Mouse (Mus musculus) frontal cortex, postnatal 25 days (tissue): ENCODE measurements around the gene Apbb1ip.

ENCODE experiments used
- DNase-seq, 2 experiments: peaks; one replicate each; pipeline ENCODE4 v3.0.0; 2022; ENCODE audit warnings: low spot score in 2 of 2

Gene Apbb1ip

DNA sequence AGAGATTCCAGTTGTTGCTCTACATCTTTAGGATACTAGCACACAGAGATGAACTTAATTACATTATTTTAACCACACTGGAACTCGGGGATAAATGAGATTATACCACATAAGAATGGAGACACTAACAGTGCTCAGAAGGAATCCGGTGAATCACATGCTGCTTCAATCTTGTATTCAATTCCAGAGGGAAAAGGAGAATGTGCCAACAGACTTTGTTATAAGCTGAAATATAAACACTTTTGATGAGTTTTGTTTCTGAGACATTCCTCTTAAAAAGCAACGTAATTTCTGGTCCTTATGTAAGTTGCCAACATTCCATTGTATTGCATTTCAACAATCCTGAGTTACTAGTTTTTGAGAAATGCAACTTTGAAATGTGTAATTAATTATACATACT lies 1.8 kb downstream of the Apbb1ip start:
- no peak for DNase-seq

DNA sequence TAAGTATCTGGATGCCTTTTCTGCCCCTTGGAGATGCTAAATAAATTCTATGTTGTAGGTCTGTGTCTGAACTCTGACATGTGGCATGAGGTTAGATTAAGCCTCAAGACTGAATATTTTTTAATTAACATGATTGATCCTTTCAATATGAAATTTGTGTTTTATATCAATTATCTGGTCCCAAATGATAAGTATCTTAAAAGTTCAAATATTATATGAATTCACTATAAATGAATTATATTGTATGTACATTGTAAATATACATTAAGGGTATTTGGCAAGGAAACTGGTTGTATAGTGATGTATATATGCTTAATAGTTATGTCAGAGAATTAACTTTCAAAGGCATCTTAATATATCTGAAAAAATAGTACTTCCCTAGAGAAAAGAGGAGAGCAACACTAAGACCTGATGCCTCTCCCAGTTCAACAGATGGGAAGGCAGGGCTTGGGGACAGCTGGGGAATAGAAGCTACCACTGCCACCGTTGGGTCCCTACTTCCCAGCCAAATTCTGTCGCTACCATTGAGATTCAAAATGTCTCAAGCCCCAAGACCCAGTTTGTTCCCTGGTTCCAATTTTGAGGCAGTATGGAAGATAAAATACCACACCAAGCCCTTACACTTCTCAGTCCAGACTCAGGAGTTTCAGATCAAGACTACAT lies 2.8 kb downstream of the Apbb1ip start:
- no peak for DNase-seq

DNA sequence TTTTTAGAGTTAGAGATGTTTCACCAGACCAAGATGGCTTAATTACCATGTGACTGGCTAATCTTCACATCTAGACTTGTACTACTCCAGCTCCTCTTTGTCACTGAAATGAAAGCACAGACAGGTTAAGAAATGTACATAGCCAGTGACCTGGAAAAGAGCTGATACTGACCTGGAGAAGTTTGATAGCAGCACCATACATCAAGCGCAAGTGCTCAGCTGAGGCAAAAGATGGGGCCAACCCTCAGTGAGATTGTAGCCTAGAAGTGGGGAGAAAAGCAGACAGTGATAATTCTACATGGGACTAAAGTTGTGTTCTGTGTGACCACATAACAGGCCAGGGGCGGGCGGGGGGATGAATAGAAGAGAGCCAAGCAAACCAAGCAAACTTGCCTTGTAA lies 3.9 kb downstream of the Apbb1ip start:
- DNase-seq, result no peak

DNA sequence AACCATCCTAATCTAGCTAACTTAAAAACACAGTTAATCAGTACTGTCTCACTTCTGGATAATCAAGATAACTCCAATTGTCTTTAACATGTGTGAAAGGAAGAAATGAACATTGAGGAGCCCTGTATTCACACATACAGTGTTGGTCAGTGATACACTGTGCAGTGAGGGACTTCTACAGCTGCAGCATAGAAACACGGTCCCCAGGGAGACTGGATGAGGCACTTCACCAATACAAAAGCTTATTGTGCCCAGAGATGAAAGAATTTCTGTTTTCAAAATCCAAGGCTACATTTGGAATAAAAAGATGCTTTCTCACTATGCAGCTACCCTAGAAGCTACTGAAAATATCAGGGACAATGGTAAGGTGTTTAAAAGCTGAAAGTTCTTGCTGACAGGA lies 7.0 kb downstream of the Apbb1ip start:
- no peak for DNase-seq

DNA sequence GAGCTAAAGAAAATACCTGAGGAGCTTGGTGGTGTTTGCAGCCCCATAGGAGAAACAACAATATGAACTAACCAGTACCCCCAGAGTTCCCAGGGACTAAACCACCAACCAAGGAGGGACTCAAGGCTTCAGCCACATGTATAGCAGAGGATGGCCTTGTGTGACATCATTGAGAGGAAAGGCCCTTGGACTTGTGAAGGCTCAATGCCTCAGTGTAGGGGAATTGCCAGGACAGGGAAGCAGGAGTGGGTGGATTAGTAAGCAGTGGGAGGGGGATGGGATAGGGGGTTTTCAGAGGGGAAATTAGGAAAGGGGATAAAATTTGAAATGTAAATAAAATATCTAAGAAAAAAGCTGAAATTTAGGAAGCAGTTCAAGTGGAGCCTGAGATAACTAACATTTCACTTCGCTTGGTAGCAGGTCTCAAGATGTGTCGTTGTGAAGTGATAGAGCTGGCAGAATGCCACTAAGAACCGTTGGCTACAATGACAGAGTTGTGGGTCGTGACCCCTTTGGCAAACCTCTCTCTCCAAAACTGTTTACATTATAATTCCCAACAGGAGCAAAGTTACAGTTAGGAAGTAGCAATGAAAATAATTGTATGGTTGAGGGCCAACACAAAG lies 7.6 kb downstream of the Apbb1ip start:
- no peak for DNase-seq

DNA sequence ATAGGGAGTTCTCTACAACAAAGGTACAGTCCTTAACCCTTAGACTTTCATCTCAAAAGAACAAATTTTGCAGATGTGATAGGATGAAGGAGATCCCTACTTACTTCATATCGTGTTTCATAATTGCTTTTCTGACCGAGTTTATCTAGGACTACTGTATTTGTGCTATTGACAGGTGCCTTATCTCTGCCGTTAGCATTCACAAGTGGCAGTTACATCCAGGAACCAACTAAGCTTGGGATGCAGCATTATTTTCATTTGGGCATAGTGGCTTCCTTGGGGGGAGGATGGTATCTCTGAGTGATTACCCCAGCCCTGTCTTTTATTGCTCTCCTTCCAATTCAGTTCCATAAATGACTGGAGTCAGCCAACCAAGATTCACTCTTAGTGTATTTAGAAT lies 8.2 kb downstream of the Apbb1ip start:
- DNase-seq, result no peak

DNA sequence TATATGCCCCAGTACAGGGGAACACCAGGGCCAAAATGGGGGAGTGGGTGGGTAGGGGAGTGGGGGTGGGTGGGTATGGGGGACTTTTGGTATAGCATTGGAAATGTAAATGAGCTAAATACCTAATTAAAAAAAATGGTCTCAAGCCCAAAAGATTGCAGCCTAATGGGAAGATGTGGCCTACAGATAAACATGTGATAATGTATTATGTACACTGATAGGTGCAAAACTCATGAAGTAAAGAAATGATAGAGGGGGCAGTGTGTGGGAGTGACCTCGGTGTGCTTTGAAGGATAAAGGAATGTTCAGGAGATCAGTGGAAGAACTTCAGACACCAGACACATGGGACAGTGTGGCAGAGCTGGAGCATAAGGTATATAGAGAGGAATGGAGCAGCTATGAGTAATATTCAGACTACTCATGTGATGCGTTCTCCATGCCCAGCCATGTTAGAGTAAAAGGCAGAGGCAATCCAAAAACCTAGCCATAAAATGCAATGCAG lies 9.3 kb downstream of the Apbb1ip start:
- no peak for DNase-seq

DNA sequence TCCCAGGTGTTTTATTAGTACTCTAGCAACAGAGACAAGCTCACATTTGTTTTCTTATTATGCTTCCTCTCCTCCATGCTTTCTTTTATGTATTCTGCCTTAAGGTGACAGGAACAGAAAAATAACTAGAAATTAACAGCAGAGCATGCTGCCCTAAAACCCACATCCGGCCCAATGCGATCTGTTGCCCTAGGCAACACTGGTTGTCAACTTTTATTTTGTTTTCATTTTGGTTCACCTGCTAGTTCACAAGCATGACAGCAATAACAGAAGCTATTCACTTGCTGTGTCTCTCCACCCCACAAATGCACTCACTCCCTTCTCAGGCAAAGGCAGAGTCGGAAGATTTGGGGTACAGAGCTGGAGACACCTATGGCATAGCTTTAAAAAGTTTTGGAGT lies 10.3 kb downstream of the Apbb1ip start:
- DNase-seq, result no peak

DNA sequence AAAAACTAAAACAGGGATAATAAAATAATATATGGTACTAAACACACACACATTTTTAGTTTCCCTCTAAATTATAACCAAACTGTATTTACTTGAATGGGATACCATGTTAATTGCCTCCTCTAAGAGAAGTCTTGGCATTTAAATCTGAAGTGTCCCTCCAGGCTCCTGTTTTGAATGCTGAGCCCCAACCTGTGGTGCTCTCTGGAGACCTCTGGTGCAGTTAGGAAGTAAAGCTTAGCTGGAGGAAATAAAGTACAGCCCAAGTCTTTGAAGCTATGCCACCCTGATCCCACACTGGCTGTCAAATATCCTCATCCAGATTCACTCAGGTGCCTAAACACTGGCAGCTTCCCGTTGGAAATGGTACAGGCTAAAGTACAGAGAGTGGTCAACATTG lies 10.9 kb downstream of the Apbb1ip start:
- DNase-seq, result no peak

DNA sequence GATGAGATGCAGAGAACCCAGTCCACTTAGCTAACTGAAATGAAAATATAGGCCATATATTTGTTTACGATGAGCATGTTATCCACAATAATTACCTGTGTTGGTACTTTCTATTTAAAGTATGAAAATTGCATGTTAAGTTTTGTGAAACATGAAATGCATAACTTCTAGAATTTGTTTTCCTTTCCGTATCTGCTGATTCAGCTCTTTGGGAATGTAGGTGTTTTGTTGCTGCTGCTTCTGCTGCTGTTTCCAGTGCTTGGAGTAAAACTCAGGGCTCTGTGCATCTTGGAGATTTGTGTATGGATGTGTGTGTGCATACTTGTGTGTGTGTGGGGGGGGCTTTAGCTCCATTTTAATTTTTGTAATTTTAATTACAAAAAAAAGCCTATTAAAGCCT lies 14.8 kb downstream of the Apbb1ip start:
- no peak for DNase-seq

DNA sequence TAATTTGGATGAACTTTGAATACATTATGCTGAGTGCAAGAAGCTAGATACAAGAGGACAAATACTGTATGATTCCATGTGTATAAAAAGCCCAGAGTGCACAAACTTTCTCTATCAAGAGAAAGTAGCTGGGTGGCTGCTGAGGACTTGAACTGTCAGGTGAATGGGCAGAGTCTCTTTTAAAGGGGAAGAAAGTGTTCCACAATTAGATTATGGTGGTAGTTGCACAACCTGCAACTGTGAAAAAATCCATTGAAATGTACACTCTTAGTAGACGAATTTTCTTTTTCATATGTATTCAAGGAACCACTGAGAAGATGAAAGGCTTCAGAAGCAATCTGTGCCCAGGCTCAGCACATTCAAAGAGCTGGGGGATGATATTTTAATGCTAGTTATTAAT lies 15.7 kb downstream of the Apbb1ip start:
- DNase-seq, result no peak

DNA sequence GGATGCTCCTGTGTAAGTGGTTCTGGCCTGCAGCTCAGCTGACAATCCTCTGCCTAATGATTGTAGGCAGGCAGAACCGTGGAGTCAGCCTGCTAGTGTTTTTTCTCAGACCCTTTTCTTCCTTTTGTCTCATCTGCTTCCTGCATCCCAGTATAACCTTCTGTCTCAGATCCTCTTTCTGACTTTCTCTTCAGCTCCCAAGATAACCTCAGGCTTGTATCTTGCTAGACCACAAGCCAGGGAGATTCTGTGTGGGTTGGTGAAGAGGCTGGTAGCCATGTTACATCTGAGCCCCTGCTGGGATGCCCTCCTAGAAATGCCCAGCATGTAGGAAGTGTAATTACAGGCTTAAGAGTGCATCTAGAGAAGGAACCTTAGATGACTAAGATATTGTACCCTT lies 16.5 kb downstream of the Apbb1ip start:
- DNase-seq, result no peak

DNA sequence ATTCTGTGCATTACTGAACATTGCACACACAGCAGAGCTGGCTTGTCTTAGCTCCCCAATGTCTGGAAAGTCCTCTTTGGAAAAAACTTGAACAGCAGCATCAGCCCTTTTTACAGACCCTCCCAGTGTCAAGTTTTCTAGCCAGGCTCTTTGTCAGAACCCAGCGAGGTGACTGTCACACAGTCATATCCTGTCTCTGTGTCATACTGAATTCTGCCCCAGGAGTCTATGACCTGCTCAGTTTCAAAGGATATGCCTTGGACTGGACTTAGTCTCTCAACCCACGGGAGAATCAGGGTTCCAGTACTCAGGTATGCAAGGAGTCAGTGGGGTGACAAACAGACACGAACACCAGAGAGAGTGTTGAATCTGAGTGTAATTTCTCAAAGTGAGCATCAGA lies 21.2 kb downstream of the Apbb1ip start:
- no peak for DNase-seq

DNA sequence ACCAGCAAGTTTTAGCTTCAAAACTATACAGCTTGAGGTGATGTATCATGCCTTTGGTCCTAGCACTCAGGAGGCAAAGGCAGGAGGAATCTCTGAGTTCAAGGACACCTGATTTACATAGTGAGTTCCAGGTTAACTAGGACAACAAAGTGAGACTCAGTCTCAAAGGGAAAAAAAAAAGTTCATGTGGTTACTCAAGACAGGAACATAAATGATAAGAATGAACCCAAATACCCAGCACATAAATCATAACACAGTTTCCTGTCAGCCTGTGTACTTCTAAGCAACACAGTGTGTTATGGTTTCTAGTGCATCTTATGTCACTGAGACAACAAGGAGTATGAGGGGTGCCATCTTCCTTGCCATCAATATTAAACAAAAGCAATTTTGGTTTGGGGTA lies 22.6 kb downstream of the Apbb1ip start:
- DNase-seq, result no peak

DNA sequence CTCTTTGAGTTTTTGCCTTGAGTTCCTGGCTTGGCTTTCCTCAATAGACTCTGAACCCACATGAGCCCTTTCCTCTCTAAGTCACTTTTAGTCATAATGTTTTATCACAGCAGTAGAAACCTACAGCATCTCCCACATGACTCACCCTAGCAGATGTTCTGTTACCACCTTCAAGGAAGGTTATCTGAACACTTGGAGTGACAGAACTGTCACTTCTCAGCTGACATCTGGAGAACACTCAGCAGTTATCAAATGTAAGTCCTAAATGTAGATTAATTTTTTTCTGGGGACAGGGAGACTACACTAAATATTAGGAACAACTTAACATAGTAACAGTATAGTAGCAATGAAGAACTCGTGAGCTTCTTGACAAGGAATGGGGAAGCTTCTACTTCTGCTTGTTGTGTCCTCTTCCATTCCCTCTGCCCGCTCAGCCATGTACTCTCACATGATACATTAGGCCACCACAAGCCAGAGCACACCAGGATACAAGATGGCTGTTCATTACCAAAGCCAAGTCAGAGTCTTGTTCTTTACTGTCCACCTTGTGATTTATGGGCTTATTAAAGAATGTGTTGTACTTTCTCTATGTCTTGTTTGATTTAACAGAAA lies 25.6 kb downstream of the Apbb1ip start:
- no peak for DNase-seq

DNA sequence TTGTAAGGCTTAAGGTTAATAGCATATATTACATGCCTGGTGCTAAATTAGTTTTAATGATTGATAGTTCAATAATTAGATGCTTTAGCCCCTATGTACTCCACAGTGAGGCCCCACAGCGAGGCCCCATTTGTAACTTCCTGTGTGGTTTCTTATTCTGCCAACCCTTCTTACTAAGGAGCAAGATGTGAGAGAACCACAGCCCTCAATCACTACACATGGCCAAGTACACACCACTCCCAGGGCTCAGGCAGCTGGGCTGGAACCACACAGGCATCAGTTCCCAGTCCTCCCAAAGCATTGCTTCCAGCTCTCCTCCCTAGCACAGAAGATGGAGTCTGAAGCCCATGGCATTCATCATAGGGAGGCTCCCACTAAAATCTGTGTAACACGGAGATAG lies 31.7 kb downstream of the Apbb1ip start:
- DNase-seq, result no peak

DNA sequence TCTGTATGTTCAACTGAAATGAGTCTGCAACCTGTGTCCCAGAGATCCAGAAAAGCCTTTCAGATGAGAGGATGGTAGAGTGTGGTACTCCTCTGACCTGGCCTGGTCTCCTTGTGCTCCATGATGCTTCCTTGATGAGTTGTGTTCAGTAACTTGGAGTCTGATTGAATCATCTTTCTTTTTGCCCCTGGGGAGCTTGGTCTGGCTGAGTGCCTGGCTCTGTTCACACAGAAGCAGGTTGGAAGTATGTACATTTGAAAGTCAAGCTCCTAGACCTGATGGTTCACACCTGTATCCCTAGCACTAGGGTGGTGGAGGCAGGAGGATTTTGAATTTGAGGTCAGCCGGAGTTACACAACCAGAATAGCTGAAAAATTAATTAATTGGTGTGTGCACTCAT lies 32.7 kb downstream of the Apbb1ip start:
- no peak for DNase-seq

DNA sequence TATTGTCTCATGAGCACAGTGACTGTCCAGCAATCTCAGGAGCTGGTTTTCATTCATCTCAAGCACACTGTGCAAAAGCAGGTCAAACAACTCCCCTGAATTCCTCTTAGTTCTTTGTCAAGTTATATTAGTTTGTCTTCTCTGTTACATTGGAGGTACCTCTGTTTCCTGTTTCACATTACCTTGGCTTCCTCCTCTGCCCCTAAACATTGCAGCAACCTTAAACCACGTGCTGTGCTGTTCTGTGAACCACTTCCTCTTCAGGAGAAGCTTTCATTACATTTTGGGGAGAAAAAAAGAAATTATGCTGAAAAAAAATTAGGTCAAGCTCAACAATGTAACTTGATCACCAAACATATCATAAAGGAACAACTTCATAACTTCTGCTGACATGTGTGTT lies 33.4 kb downstream of the Apbb1ip start:
- no peak for DNase-seq

DNA sequence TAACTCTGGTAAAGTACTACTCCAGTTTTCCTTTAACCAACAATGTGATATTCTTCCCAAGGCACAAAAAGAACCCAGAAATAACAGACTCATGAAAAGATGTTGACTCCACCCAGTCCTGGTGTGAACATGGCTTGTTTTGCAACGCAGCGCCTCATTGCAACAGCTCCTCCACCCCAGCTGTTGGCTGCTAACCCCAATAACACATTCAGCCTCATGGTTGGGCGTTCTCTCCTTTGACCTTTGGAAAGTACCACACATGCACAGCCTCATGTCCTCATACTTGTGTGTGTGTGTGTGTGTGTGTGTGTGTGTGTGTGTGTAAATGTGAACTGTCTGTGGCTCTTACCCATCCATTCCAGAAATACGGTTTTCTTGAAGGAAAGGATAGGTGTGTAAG lies 37.0 kb downstream of the Apbb1ip start:
- DNase-seq, result no peak

DNA sequence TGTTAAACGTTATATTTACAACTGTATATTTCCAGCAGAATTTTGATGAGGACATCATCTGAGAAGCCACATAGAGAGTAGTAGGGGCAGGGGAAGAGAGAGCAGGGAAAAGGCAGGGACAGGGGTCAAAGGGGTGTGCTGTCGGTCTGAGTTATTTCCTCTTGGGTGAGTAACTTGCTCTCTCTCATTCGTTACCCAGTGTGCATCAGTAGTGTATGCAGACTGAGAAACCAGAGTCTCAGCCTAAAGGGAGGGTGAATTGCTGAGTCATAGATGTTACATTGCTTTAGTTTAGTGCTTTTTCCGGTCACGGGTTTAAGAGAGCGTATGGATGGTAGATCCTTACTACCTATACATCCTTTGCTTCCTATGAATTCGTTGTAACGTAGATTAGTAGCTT lies 37.6 kb downstream of the Apbb1ip start:
- DNase-seq, result no peak

DNA sequence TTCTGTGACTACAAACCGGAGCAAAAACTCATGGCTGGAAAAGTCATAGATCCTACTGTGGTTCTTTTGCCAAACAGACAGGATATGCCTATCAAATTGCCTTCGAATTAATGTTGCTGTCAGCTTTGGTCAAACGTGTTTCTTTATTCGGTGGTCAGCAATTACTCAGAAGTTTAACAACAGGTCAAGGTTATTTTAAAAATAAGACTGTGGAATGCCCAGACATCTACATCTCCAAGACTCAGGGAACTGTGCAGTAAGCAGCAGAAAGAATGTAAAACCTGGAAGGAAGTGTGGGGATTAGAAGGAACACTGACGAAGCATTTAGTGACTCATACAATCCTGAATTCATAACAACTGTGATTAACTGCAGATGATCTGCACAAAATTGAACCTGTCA lies 40.0 kb downstream of the Apbb1ip start:
- DNase-seq, result no peak

DNA sequence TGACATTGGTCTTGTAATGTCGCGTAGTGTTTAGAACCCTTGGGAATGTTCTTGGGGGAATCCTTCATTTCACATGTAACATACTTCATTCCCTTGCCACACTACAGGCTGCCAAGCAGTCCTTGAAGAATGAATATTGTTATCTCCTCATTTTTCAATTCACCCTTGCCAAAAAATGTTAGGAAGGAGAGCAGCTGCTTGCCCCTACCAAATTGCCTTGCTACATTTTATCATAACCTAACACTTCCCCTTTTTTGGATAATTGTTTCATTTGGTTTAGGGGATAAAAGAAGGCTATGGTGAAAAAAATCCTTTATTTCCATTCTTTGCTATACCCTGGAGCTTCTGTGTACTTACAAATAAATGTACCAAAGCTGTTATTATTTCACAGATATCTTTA lies 41.8 kb downstream of the Apbb1ip start:
- DNase-seq, result no peak

DNA sequence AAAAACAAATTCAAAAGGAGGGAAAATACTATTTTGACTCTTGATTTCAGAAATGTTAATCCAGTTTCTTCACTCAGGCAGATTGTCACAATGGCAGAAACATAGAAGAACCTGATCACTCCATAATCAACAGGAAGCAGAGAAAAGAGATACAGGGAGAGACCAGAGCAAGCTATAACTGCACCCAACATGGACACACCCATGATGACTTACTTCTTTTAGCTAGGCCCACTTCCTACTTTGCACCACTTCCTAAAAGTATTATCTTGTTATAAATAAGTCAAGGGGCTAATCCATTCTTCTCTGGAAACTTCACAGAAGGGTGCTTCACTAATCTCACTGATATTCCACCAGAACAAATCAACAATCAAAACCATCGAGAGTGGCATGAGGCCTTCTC lies 42.3 kb downstream of the Apbb1ip start:
- no peak for DNase-seq

DNA sequence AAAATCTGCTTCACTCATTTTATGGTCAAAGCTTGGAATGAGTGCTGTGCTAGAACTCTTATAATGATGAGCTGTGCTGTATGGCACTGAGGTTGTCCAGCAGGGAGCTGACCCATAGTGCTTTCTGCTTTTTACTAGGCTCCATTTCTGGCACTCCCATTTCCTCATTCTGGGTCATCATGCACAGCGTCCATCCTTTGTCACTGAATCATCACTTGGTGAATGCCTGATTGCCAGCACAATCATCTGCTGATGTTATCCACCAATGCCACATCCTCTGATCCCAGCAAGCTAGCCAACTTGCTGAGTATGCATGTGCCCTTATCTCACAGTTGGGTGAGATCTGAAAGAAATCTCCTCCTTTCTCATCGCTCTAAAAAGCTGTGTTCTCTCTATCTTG lies 48.4 kb downstream of the Apbb1ip start:
- no peak for DNase-seq
